Mouse (Mus musculus) MEL (cell line): ENCODE measurements at regions not wholly inside any gene's neighbourhood (a gene's known extent, or its start where the extent isn't known, plus 50 kb on each side); places are given as distances from the start of the nearest gene placed in this dataset.

ENCODE experiments used
- BHLHE40 ChIP-seq: IDR thresholded peaks from 2 replicates; pipeline ENCODE4 v1.6.1; 2012; ENCODE audit warnings: low read depth, mild to moderate bottlenecking, inconsistent platforms, low read length, improper control_type of control experiment, borderline replicate concordance
- CTCF ChIP-seq, 3 experiments: IDR thresholded peaks in 2 of 3; conservative IDR thresholded peaks in 1 of 3; 2 replicates each; pipeline ENCODE4 v1.5.1; 2011 to 2012; ENCODE audit warnings: low read length in 3 of 3, low read depth in 2 of 3, mild to moderate bottlenecking in 2 of 3, improper control_type of control experiment in 1 of 3, inconsistent platforms in 1 of 3, mixed read lengths in 1 of 3, moderate library complexity in 1 of 3; ENCODE audit not compliant: control insufficient read depth in 1 of 3, insufficient read depth in 1 of 3, poor library complexity in 1 of 3, severe bottlenecking in 1 of 3
- EP300 ChIP-seq, 2 experiments: IDR thresholded peaks; 2 replicates each; pipeline ENCODE4 v1.6.1; 2011; ENCODE audit warnings: improper control_type of control experiment in 2 of 2, low read length in 2 of 2, low read depth in 1 of 2, mild to moderate bottlenecking in 1 of 2
- GATA1 ChIP-seq: IDR thresholded peaks from 2 replicates; pipeline ENCODE4 v1.6.1; 2011; ENCODE audit warnings: low read depth, low read length, improper control_type of control experiment
- POLR2A ChIP-seq, 2 experiments: IDR thresholded peaks; 2 replicates each; pipeline ENCODE4 v1.6.1; 2011 to 2012; ENCODE audit warnings: low read length in 2 of 2, mild to moderate bottlenecking in 2 of 2, control low read depth in 1 of 2, improper control_type of control experiment in 1 of 2, low read depth in 1 of 2, moderate library complexity in 1 of 2; ENCODE audit not compliant: control insufficient read depth in 1 of 2, insufficient read depth in 1 of 2, poor library complexity in 1 of 2
- ZNF384 ChIP-seq: IDR thresholded peaks from 2 replicates; pipeline ENCODE4 v1.6.1; 2012; ENCODE audit warnings: low read depth, mild to moderate bottlenecking, inconsistent platforms, low read length, improper control_type of control experiment

- TF ChIP-seq CTCF (IDR thresholded peaks at IDR 0.05 in 2 of 3, conservative IDR thresholded peaks at IDR 0.05 in 1 of 3; ENCODE audit: control insufficient read depth in 1 of 3, insufficient read depth in 1 of 3, low read depth in 2 of 3, low read length in 3 of 3, poor library complexity in 1 of 3, severe bottlenecking in 1 of 3) (no peak), GATA1 (no peak), POLR2A (IDR thresholded peaks at IDR 0.05; ENCODE audit: control insufficient read depth in 1 of 2, insufficient read depth in 1 of 2, low read depth in 1 of 2, low read length in 2 of 2, poor library complexity in 1 of 2) (no peak), BHLHE40 (no peak), EP300 (IDR thresholded peaks at IDR 0.05; ENCODE audit: low read depth in 1 of 2, low read length in 2 of 2) (no peak), ZNF384 (no peak)
Measured at GRCm38 (mm10) chr6:49989585-49990521, 120.2 kb upstream of the Mpp6 start.
